Mouse (Mus musculus) neural tube, embryonic 10.5 days (tissue): ENCODE results near the gene Pml.
A peak's percentile ranks its signal among the peaks of the same experiment; 100 is the strongest.
"Not testable (repeated sequence)": the region's sequence is repeated elsewhere in the genome, so short reads cannot be mapped to it uniquely, and the experiment has no call there.

Experiments used
- DNase-seq: peaks from one replicate; pipeline ENCODE4 v3.0.0-alpha.2; 2017; ENCODE audit warnings: low spot score; ENCODE audit errors: extremely low spot score

Pml gene

GRCm38 (mm10) chr9:58272068-58272541 is 22.5 kb upstream of the Pml start:
- no peak for DNase-seq

- not testable (repeated sequence) for DNase-seq
Observed at GRCm38 (mm10) chr9:58271551-58271950, 22.0 kb upstream of the Pml start.

GRCm38 (mm10) chr9:58271109-58271508 is 21.5 kb upstream of the Pml start:
- DNase-seq: no peak

- DNase-seq: no peak
Observed at GRCm38 (mm10) chr9:58270081-58270480, 20.5 kb upstream of the Pml start.

- peak; percentile 54 for DNase-seq
Observed at GRCm38 (mm10) chr9:58268384-58269313, 19.1 kb upstream of the Pml start.

GRCm38 (mm10) chr9:58267046-58267445 is 17.5 kb upstream of the Pml start:
- DNase-seq: no peak

GRCm38 (mm10) chr9:58266571-58267011 is 17.0 kb upstream of the Pml start:
- DNase-seq: no peak

GRCm38 (mm10) chr9:58265368-58265767 is 15.8 kb upstream of the Pml start:
- DNase-seq: no peak

- DNase-seq: no peak
Observed at GRCm38 (mm10) chr9:58262507-58262906, 12.9 kb upstream of the Pml start.

GRCm38 (mm10) chr9:58255704-58256685 is 6.4 kb upstream of the Pml start:
- no peak for DNase-seq

- DNase-seq: no peak
Observed at GRCm38 (mm10) chr9:58255105-58255504, 5.5 kb upstream of the Pml start.

GRCm38 (mm10) chr9:58253805-58254122 is 4.2 kb upstream of the Pml start:
- not testable (repeated sequence) for DNase-seq

- DNase-seq: peak; percentile 99
Observed at GRCm38 (mm10) chr9:58253033-58253804, 3.6 kb upstream of the Pml start, which contains the start of gene Stoml1. Gene Stoml1 (plus strand): TSS chr9:58253164.

- not testable (repeated sequence) for DNase-seq
Observed at GRCm38 (mm10) chr9:58250730-58251129, 1.1 kb upstream of the Pml start.

- no peak for DNase-seq
Observed at GRCm38 (mm10) chr9:58250322-58250721, 736 bp upstream of the Pml start.

GRCm38 (mm10) chr9:58248746-58249413 is 706 bp downstream of the Pml start:
- DNase-seq: no peak

GRCm38 (mm10) chr9:58247064-58247759 is 2.4 kb downstream of the Pml start:
- DNase-seq: peak; percentile 77

GRCm38 (mm10) chr9:58246083-58246591 is 3.4 kb downstream of the Pml start:
- no peak for DNase-seq

GRCm38 (mm10) chr9:58243696-58244095 is 5.9 kb downstream of the Pml start:
- no peak for DNase-seq

- no peak for DNase-seq
Observed at GRCm38 (mm10) chr9:58242696-58243095, 6.9 kb downstream of the Pml start.
